Mouse (Mus musculus) cerebellum, adult 2 months (tissue): ENCODE data around the gene 4931422A03Rik. TPM values are rescaled to one million over a fixed set of nuclear protein-coding genes. Genes with fewer than 3 reads are reported as not detected.
A peak's percentile ranks its signal among the peaks of the same experiment; 100 is the strongest.

Source experiments
- DNase-seq, 2 experiments: peaks; one replicate each; pipeline ENCODE4 v3.0.0; 2021
- H3K27ac ChIP-seq: fragments of 200-500 bp; 2 replicates; pipeline ENCODE4 v1.5.1; 2012; ENCODE audit warnings: low read length, control low read depth, inconsistent platforms; ENCODE audit not compliant: insufficient read depth
- H3K27me3 ChIP-seq: fragments of 200-500 bp; 2 replicates; pipeline ENCODE4 v1.6.1; 2012; ENCODE audit warnings: inconsistent platforms, mild to moderate bottlenecking, low read length, moderate library complexity; ENCODE audit not compliant: control insufficient read depth, insufficient read depth
- H3K4me1 ChIP-seq: fragments of 200-500 bp; 2 replicates; pipeline ENCODE4 v1.6.1; 2011; ENCODE audit warnings: low read length; ENCODE audit not compliant: control insufficient read depth, insufficient read depth
- H3K4me3 ChIP-seq: fragments of 200-500 bp; replicated peaks from 2 replicates; pipeline ENCODE3; 2011; ENCODE audit warnings: mild to moderate bottlenecking, low read depth, low read length, control low read depth; ENCODE audit not compliant: insufficient read depth
- CTCF ChIP-seq: fragments of 200-500 bp; IDR thresholded peaks from 2 replicates; pipeline ENCODE4 v1.5.1; 2011; ENCODE audit warnings: low read depth, mild to moderate bottlenecking, control low read depth, low read length, moderate library complexity, borderline replicate concordance; ENCODE audit not compliant: insufficient read depth
- POLR2A ChIP-seq: fragments of 200-500 bp; IDR thresholded peaks from 2 replicates; pipeline ENCODE4 v1.6.1; 2011; ENCODE audit warnings: low read length, control low read depth, borderline replicate concordance; ENCODE audit not compliant: insufficient read depth
- WGBS: fragments of 180-500 bp; shearing (Covaris S2); methylation state at CpG from one replicate; pipeline ENCODE4 v1.1.7; 2018; 5-methylcytosine and 5-hydroxymethylcytosine counted together
- polyA plus RNA-seq: library from polyadenylated mRNA; depleted of rRNA; stranded (reverse); fragments of >200 nt; gene quantifications from 2 replicates; pipeline ENCODE4 v1.2.3, GENCODE M21; 2012

The 4931422A03Rik gene
- polyA plus RNA-seq, 1 experiment, result not detected

DNA sequence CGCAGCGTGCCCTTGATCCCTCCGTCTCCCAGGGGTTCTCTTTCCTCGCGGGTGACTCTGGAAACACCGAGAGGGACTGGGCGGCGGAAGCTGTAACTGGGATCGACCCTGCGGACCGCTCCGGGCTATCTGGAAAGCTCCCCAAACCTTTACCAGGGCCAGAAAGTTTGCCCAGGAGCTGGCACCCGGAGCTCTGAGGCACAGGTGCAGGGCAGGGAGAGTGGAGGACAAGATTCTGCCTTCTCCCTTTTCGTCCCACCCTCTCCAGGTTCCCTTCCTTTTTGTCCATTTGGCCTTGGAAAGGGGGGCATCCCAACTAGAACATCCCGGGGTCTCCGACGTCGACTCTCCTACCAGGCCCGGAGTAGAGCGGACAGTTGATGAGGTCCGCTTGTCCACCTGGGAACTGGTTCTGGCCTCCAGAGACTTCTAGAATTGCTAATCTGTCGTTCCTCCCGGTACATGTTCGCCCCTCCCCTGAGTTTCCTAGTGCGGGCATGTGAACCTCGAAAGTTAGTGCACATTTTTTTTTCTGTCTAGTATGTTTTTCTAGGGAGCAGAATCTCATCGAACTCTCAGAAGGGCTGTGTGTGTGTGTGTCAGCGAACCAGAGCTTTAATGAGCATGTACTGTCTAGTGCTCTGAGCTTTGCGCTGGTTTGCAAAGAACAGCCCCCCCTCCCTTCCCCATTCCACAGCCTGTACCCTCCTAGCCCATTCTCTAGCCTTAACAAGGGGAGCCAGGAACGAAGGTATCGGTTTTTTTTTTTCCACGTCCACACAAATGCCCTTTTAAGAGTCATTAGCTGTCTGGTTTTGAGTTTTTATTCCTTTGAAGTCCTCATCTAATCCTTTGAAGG lies 57.1 kb downstream of the 4931422A03Rik start:
- WGBS, result 11% methylated on average over 32 of the region's 32 CpGs
- Histone ChIP-seq H3K4me1 (no peaks in the 10 kb centered on the region), H3K27me3 (peaks cover 2% of the 10 kb centered on the region; the same call in 1 of the 2 replicates), H3K4me3 (peak overlapping the region; percentile 57), H3K27ac (no peak overlapping the region)
- TF ChIP-seq CTCF, result no peak
- peak in 1 of 2 experiments; percentile 23 for DNase-seq

DNA sequence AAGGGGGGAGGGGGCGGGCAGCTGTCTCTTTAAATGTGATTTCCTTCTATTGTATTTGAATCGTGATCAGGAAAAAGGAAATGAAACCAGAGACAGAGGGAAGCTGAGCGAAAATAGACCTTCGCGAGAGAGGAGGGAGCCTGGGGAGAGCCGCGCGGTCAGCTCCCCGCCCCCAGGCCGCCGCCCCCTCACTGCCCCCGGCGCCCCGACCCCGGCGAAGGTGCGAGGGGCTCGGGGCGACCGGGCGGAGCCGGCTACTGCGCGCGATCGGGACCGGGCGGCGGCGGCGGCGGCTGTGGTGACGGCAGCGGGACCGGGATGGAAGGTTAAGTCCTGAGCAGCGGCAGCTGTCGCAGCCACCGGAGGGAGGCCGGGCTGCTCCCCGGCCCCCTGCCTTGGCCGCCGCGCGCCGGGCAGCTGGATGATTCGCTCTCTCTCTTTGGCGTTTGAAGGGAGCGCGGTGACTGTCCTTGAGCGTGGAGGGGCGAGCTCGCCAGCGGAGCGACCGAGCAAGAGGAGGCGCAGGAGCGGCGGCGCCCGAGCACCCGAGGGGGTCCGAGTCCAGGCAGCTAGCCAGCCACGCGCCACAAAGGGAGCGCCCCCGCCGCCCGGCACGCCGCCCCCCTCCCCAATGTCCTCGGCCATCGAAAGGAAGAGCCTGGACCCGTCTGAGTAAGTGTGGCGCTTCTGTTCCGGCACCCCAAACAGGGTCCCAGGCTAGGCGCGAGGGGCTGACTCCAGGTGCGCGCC lies 57.9 kb downstream of the 4931422A03Rik start:
- WGBS, result under 1% methylated on average over 79 of the region's 79 CpGs
- H3K4me3 ChIP-seq, result peak overlapping the region; percentile 57
- DNase-seq, result peak; percentile 32 to 48
- H3K27me3 ChIP-seq, result peaks cover 2% of the 10 kb centered on the region; the same call in 1 of the 2 replicates
- H3K4me1 ChIP-seq, result no peaks in the 10 kb centered on the region
- no peak for TF ChIP-seq POLR2A
- TF ChIP-seq CTCF, result no peak
- no peak overlapping the region for H3K27ac ChIP-seq

DNA sequence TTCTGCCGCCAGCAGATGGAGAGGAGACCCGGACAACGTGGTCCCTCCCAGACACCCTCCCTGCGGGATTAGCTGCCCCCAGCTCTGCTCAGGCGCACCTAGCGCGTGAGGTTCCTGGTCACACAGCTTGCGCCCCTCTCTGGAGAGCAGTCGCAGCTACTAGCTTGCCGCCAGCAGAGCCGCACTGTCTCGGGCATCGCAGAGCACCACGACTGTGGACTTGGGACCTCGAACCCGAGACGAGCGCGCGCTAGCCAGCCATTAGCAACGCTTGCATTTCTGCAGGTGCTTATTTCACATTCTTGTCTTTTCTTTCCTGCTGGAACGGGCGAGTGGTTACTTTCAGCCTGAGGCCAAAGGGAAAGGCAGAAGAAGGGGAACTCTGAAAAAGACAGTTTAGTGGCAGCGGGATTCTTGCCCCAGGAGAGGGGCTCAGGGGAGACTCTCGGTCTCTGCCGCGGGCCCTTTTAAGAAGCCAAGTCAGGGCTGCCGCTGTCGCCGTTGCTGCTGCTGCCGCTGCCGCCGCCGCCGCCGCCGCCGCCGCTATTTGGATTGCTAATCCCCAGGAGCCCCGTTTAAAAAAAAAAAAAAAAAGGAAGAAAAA lies 58.6 kb downstream of the 4931422A03Rik start:
- Histone ChIP-seq H3K4me3 (peak overlapping the region; percentile 63), H3K27ac (no peak overlapping the region), H3K27me3 (peaks cover 2% of the 10 kb centered on the region; the same call in 1 of the 2 replicates), H3K4me1 (no peaks in the 10 kb centered on the region)
- peak; percentile 51 to 60 for DNase-seq
- WGBS, result 2% methylated on average over 40 of the region's 40 CpGs
- TF ChIP-seq POLR2A, result no peak
- TF ChIP-seq CTCF, result 0 out of 2 replicates have a peak, but pooled peaks have one; percentile 21

DNA sequence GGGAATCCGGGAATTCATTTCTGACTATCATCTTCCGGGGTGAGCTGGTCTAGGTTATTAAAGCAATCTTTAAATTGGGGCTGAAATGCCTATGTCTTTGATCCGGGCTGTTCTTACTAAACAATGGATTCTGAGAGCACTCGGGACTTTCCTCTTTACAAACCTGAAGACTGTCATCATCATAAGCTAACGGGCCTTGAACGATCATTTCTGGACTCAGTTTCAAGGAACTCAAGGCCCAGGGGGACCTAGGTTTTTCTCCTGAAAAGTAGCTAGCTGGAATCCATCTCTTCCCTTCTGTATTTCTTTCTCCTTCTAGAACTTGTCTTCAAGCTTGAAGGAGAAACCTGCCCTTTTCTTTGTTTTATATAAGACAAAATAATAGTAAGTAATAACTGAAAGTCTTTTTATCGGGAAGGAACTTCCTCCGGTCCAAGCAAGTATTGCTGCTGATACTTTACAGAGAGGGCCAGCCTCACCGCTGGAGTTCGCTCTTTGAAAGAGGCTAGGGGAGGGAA lies 59.2 kb downstream of the 4931422A03Rik start:
- WGBS, result 34% methylated on average over 10 of the region's 10 CpGs
- no peak for DNase-seq
- H3K4me1 ChIP-seq, result no peaks in the 10 kb centered on the region
- peak overlapping the region; percentile 63 for H3K4me3 ChIP-seq
- H3K27ac ChIP-seq, result no peak overlapping the region
- TF ChIP-seq POLR2A (no peak), CTCF (no peak)
- H3K27me3 ChIP-seq, result peaks cover 2% of the 10 kb centered on the region; the same call in 1 of the 2 replicates

DNA sequence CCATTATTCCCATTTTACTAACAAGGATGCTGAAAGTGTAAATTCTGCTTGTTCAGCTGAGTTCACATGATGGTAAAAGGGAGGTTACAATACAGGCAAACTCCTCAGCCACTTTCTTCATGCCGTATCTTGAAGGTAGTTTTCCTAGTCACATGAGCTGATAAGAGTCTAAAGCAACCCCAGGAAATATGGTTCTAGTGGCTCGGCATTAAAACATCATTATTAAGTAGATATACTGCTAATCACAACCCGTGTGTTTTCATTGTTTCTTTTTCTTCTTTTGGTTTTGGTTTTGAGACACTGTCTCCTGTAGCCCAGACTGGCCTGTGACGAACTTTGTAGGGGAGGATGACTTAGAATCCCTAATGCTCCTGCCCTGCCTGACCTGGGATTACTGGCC lies 60.0 kb downstream of the 4931422A03Rik start:
- TF ChIP-seq CTCF, result no peak
- no peak for TF ChIP-seq POLR2A
- Histone ChIP-seq H3K27me3 (peaks cover 2% of the 10 kb centered on the region; the same call in 1 of the 2 replicates), H3K27ac (no peak overlapping the region), H3K4me3 (no peak overlapping the region), H3K4me1 (no peaks in the 10 kb centered on the region)
- DNase-seq, result no peak
- WGBS, result 96% methylated on average over 4 of the region's 4 CpGs

DNA sequence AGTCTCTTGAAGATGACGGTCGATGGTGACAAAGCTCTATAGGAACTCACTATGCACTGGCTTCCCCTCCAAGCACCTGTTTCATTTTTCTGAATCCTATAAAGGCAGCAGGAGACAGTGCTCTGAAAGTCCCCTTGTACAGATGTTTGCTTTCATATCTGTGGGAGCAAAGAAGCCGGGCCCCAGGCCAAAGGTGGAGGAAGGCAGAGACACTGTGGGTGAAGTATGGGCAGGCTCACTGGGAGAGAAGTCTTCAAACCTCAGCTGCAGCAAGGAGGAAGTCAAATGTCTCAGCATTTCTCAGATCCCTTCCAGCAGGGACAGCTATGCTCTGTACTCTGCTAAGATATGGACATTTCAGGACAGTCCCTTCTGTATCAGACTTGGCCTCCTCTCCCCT lies 62.8 kb downstream of the 4931422A03Rik start:
- TF ChIP-seq POLR2A (no peak), CTCF (no peak)
- Histone ChIP-seq H3K27me3 (0 out of 2 replicates have a peak, but pooled peaks cover 2% of the 10 kb centered on the region), H3K4me3 (no peak overlapping the region), H3K27ac (no peak overlapping the region), H3K4me1 (no peaks in the 10 kb centered on the region)
- WGBS, result 94% methylated on average over 3 of the region's 3 CpGs
- DNase-seq, result no peak

DNA sequence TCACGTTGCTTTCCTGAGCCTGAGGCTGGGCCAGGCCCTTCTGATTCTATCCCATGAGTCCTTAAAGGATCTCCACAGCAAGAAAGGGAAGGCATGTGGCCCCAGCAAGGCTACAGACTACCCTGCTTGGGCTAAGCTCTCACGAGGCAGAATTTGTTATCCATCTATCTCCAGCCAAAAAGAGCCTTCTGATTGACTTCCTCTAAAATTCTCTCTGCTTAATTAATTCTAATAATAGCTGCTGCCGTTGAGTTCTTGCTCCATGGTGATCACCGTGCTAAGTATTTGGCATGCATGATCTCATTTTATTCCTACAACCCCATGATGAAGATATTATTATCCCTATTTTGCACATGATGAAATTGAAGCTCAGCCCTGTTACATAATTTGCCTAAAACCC lies 65.8 kb downstream of the 4931422A03Rik start:
- Histone ChIP-seq H3K27ac (no peak overlapping the region), H3K4me3 (no peak overlapping the region), H3K27me3 (no peaks in the 10 kb centered on the region), H3K4me1 (no peaks in the 10 kb centered on the region)
- TF ChIP-seq POLR2A (no peak), CTCF (no peak)
- WGBS, result 26% methylated on average over 4 of the region's 4 CpGs
- no peak for DNase-seq

DNA sequence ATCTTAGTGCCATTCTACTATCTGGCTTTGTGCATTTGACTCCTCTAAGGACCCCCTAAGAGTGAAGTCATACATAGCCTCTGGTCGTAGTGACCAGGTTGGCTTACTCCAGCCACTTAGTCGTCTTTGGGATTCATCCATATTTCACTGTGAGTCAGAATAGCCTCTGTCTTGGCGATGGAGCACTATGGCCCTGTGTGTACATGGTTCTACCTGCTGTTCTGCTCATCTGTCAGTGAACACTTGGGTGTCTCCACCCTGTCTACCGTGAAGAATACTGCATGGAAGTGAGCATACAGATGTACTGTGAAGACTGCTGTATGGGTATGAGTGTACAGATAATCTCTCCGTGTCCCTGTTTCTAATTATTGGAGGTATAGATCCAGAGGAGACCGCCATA lies 68.6 kb downstream of the 4931422A03Rik start:
- Histone ChIP-seq H3K4me1 (no peaks in the 10 kb centered on the region), H3K27ac (no peak overlapping the region), H3K4me3 (no peak overlapping the region), H3K27me3 (no peaks in the 10 kb centered on the region)
- DNase-seq, result no peak
- 83% methylated on average over 6 of the region's 6 CpGs for WGBS
- TF ChIP-seq POLR2A (no peak), CTCF (no peak)
